Comparison of ENCODE assay signal across 21 mouse cellular contexts in the genomic region with DNA sequence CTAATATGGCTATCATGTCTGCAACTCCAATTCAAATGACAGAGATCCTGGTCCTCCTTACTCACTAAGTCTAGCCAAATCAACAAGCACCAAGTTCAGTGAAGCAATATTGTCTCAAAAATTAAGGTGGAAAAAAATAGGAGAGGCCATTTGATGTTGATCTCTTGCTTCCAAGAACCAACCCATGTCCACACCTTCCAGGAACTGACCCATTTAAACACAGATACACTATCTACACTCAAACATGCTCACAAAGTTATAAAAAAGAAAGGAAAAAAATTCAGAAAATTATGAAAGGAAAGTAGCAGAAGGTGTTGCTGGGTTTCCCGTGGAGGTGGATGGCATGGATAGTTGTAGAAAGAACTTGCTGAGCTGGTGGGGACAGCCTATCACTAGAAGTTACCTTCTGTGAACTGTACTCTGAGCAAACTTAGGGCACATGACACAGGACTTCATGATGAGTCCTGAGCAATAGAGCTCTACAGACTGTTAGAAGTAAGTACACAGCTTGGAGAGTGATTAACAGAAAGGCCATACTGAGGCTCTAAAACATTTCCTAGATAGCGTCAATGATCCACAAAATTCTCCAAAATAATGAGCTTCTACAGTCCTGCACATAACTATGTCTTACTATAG.
"Had no signal": no experiment of that assay in that cellular context is flagged by ENCODE, and none has a peak within 500 bp of the region (broad histone marks: within the 10 kb centered on the region; RNA-seq: fewer than 3 reads in every experiment).

No protein-coding gene starts in this region.

- H3K9ac ChIP-seq: limb, embryonic 13.5 days; liver, embryonic 15.5 days; neural tube, embryonic 13.5 days; stomach, embryonic 15.5 days had no signal

- H3K9me3 ChIP-seq: limb, embryonic 10.5 days; limb, embryonic 13.5 days; liver, embryonic 15.5 days; stomach, embryonic 15.5 days had no signal

- DNase-seq: kidney, adult 18-20 months; kidney, adult 9 months; kidney, postnatal 25 days; layer of hippocampus, adult 9-11 months; lung, adult 2 months; lung, postnatal 14 days; lung, postnatal 4 days; midbrain, embryonic 14.5 days; retina, postnatal 1 day; right cerebral cortex, postnatal 25 days; spleen, adult 18-20 months; thymus, postnatal 25 days had no signal

- H3K27me3 ChIP-seq: limb, embryonic 13.5 days; liver, embryonic 15.5 days; neural tube, embryonic 13.5 days; stomach, embryonic 15.5 days had no signal

- H3K27ac ChIP-seq: kidney, postnatal 0 days; layer of hippocampus, adult 2 months; limb, embryonic 10.5 days; limb, embryonic 13.5 days; liver, embryonic 15.5 days; neural tube, embryonic 13.5 days; stomach, embryonic 15.5 days had no signal

- H3K4me3 ChIP-seq: layer of hippocampus, adult 2 months; limb, embryonic 10.5 days; limb, embryonic 13.5 days; liver, embryonic 15.5 days; myocyte; neural tube, embryonic 13.5 days; stomach, embryonic 15.5 days had no signal

- H3K36me3 ChIP-seq: limb, embryonic 10.5 days; limb, embryonic 13.5 days; liver, embryonic 15.5 days; neural tube, embryonic 13.5 days; stomach, embryonic 15.5 days had no signal

- H3K4me1 ChIP-seq: limb, embryonic 10.5 days; limb, embryonic 13.5 days; liver, embryonic 15.5 days; neural tube, embryonic 13.5 days; stomach, embryonic 15.5 days had no signal

- H3K4me2 ChIP-seq: limb, embryonic 13.5 days; liver, embryonic 15.5 days; midbrain, embryonic 11.5 days; neural tube, embryonic 13.5 days; stomach, embryonic 15.5 days had no signal
